Mouse (Mus musculus) embryonic facial prominence, embryonic 10.5 days (tissue): ENCODE data around the gene Wrap53. TPM values are rescaled to one million over a fixed set of nuclear protein-coding genes. Genes with fewer than 3 reads are reported as not detected.
"Not testable (repeated sequence)": the region's sequence is repeated elsewhere in the genome, so short reads cannot be mapped to it uniquely, and the experiment has no call there.

Experiments
- DNase-seq: peaks from one replicate; pipeline ENCODE4 v3.0.0-alpha.2; 2017; ENCODE audit warnings: low spot score
- H3K27ac ChIP-seq: fragments of 300-500 bp; sonication (generic); replicated peaks from 2 replicates; pipeline ENCODE4 v1.5.1; 2016; ENCODE audit warnings: mild to moderate bottlenecking
- H3K27me3 ChIP-seq: fragments of 300-500 bp; sonication (generic); replicated peaks from 2 replicates; pipeline ENCODE4 v1.6.1; 2016; ENCODE audit warnings: low read depth, mild to moderate bottlenecking; ENCODE audit not compliant: poor library complexity, severe bottlenecking
- H3K36me3 ChIP-seq: fragments of 300-500 bp; sonication (generic); replicated peaks from 2 replicates; pipeline ENCODE4 v1.6.1; 2016; ENCODE audit warnings: mild to moderate bottlenecking, moderate library complexity
- H3K4me1 ChIP-seq: fragments of 300-500 bp; sonication (generic); 2 replicates; pipeline ENCODE4 v1.6.1; 2016
- H3K4me3 ChIP-seq: fragments of 300-500 bp; sonication (generic); 2 replicates; pipeline ENCODE4 v1.5.1; 2016; ENCODE audit warnings: mild to moderate bottlenecking, moderate library complexity
- H3K9me3 ChIP-seq: fragments of 300-500 bp; sonication (generic); 2 replicates; pipeline ENCODE4 v1.6.1; 2016; ENCODE audit warnings: mild to moderate bottlenecking
- WGBS: fragments of 180-500 bp; shearing (Covaris S2); methylation state at CpG from one replicate; pipeline ENCODE4 v1.1.7; 2016; 5-methylcytosine and 5-hydroxymethylcytosine counted together
- polyA plus RNA-seq: library from polyadenylated mRNA; unstranded; fragments of >200 nt; fragmentation: Nextera tagmentation; extraction: Ambion mirVana; gene quantifications from 2 replicates; pipeline ENCODE4 v1.2.1, GENCODE M21; 2016

Wrap53 gene
- polyA plus RNA-seq, result 41.6 and 43.5 TPM in 2 replicates

- peak within 1 kb of the TSS; percentile 93 for H3K27ac ChIP-seq
- peaks cover 51% of the 10 kb centered on the region for H3K36me3 ChIP-seq
- H3K27me3 ChIP-seq, result no peaks in the 10 kb centered on the region
- 0% methylated on average over 13 of the region's 13 CpGs for WGBS
- DNase-seq, result peak; percentile 93
- peaks cover 44% of the 10 kb centered on the region for H3K4me1 ChIP-seq
- no peaks in the 10 kb centered on the region for H3K9me3 ChIP-seq
- H3K4me3 ChIP-seq, result peak within 1 kb of the TSS; percentile 91
These were observed at the start of gene Wrap53, which contains the start of gene Trp53 for GRCm38 (mm10) chr11:69580091-69580514. TSS of gene Wrap53 (minus strand) at chr11:69580255. TSS of gene Trp53 (plus strand) at chr11:69580359.

GRCm38 (mm10) chr11:69629802-69630201 lies 49.7 kb upstream of the Wrap53 start:
- Histone ChIP-seq H3K4me3 (no peak overlapping the region), H3K36me3 (peaks cover 7% of the 10 kb centered on the region), H3K27me3 (no peaks in the 10 kb centered on the region), H3K9me3 (no peaks in the 10 kb centered on the region), H3K4me1 (peaks cover 19% of the 10 kb centered on the region), H3K27ac (no peak overlapping the region)
- WGBS, result 68% methylated on average over 1 of the region's 1 CpGs
- DNase-seq, result no peak

GRCm38 (mm10) chr11:69628286-69628685 lies 48.2 kb upstream of the Wrap53 start:
- peak; percentile 85 for DNase-seq
- no peak overlapping the region for H3K27ac ChIP-seq
- H3K36me3 ChIP-seq, result 0 out of 2 replicates have a peak, but pooled peaks cover 4% of the 10 kb centered on the region
- no peaks in the 10 kb centered on the region for H3K9me3 ChIP-seq
- H3K4me3 ChIP-seq, result no peak overlapping the region
- H3K4me1 ChIP-seq, result peaks cover 7% of the 10 kb centered on the region; the same call in 1 of the 2 replicates
- 35% methylated on average over 6 of the region's 6 CpGs for WGBS
- H3K27me3 ChIP-seq, result no peaks in the 10 kb centered on the region

- not testable (repeated sequence) for H3K27me3 ChIP-seq, H3K4me3 ChIP-seq, H3K36me3 ChIP-seq, H3K9me3 ChIP-seq, DNase-seq, H3K27ac ChIP-seq
- 84% methylated on average over 2 of the region's 2 CpGs for WGBS
- peaks cover 18% of the 10 kb centered on the region for H3K4me1 ChIP-seq
These were observed 44.3 kb upstream of the Wrap53 start for GRCm38 (mm10) chr11:69624339-69624738.

- Histone ChIP-seq H3K27me3 (no peaks in the 10 kb centered on the region), H3K9me3 (no peaks in the 10 kb centered on the region), H3K4me3 (peak overlapping the region; percentile 67), H3K4me1 (peaks cover 18% of the 10 kb centered on the region), H3K36me3 (no peaks in the 10 kb centered on the region), H3K27ac (no peak overlapping the region; the same call in 1 of the 2 replicates)
- no peak for DNase-seq
- WGBS, result 66% methylated on average over 4 of the region's 4 CpGs
These were observed 43.0 kb upstream of the Wrap53 start for GRCm38 (mm10) chr11:69623006-69623405.

- H3K27ac ChIP-seq, result peak overlapping the region; percentile 91
- no peak for DNase-seq
These were observed 42.4 kb upstream of the Wrap53 start for GRCm38 (mm10) chr11:69622406-69622805.

GRCm38 (mm10) chr11:69621571-69622268 lies 41.7 kb upstream of the Wrap53 start, which contains the start of gene Sat2:
TSS of gene Sat2 (plus strand) at chr11:69622024.
- Histone ChIP-seq H3K9me3 (no peaks in the 10 kb centered on the region), H3K4me1 (peaks cover 18% of the 10 kb centered on the region), H3K4me3 (peak within 1 kb of the TSS; percentile 67), H3K27ac (peak within 1 kb of the TSS; percentile 91), H3K36me3 (no peaks in the 10 kb centered on the region), H3K27me3 (peaks cover 9% of the 10 kb centered on the region)
- WGBS, result under 1% methylated on average over 20 of the region's 20 CpGs
- DNase-seq, result peak; percentile 90

More at GRCm38 (mm10) chr11:69622406-69622805, 42.4 kb upstream of the Wrap53 start:
- H3K27me3 ChIP-seq, result peaks cover 5% of the 10 kb centered on the region; the same call in 1 of the 2 replicates
- WGBS, result 51% methylated on average over 6 of the region's 6 CpGs
- peak overlapping the region; percentile 67 for H3K4me3 ChIP-seq
- H3K4me1 ChIP-seq, result peaks cover 18% of the 10 kb centered on the region
- H3K36me3 ChIP-seq, result no peaks in the 10 kb centered on the region
- no peaks in the 10 kb centered on the region for H3K9me3 ChIP-seq

- H3K4me1 ChIP-seq, result peaks cover 21% of the 10 kb centered on the region
- H3K9me3 ChIP-seq, result no peaks in the 10 kb centered on the region
- WGBS, result 82% methylated on average over 7 of the region's 7 CpGs
- no peak overlapping the region for H3K27ac ChIP-seq
- H3K4me3 ChIP-seq, result no peak overlapping the region
- H3K36me3 ChIP-seq, result no peaks in the 10 kb centered on the region
- peaks cover 21% of the 10 kb centered on the region for H3K27me3 ChIP-seq
- no peak for DNase-seq
These were observed 40.5 kb upstream of the Wrap53 start for GRCm38 (mm10) chr11:69620394-69621081.

GRCm38 (mm10) chr11:69617805-69618204 lies 37.8 kb upstream of the Wrap53 start, which contains the start of gene Shbg:
TSS of gene Shbg (minus strand) at chr11:69617905.
- Histone ChIP-seq H3K4me3 (no peak within 1 kb of the TSS), H3K9me3 (no peaks in the 10 kb centered on the region), H3K27ac (no peak within 1 kb of the TSS), H3K4me1 (peaks cover 25% of the 10 kb centered on the region), H3K27me3 (peaks cover 32% of the 10 kb centered on the region), H3K36me3 (no peaks in the 10 kb centered on the region)
- DNase-seq, result no peak
- 78% methylated on average over 5 of the region's 5 CpGs for WGBS

GRCm38 (mm10) chr11:69616781-69617180 lies 36.7 kb upstream of the Wrap53 start:
- no peak for DNase-seq
- H3K4me3 ChIP-seq, result 0 out of 2 replicates have a peak overlapping the region, but pooled peaks have one; percentile 2
- no peak overlapping the region for H3K27ac ChIP-seq
- H3K27me3 ChIP-seq, result peaks cover 35% of the 10 kb centered on the region
- peaks cover 17% of the 10 kb centered on the region for H3K4me1 ChIP-seq
- 55% methylated on average over 10 of the region's 10 CpGs for WGBS
- no peaks in the 10 kb centered on the region for H3K36me3 ChIP-seq
- no peaks in the 10 kb centered on the region for H3K9me3 ChIP-seq

GRCm38 (mm10) chr11:69614257-69614588 lies 34.2 kb upstream of the Wrap53 start:
- DNase-seq, H3K27ac ChIP-seq, H3K36me3 ChIP-seq, H3K9me3 ChIP-seq: not testable (repeated sequence)
- 52% methylated on average over 11 of the region's 11 CpGs for WGBS
- H3K4me3 ChIP-seq, result peak overlapping the region; percentile 34; the same call in 1 of the 2 replicates
- peaks cover 17% of the 10 kb centered on the region for H3K4me1 ChIP-seq
- H3K27me3 ChIP-seq, result peaks cover 35% of the 10 kb centered on the region

- Histone ChIP-seq H3K36me3 (no peaks in the 10 kb centered on the region), H3K9me3 (no peaks in the 10 kb centered on the region), H3K4me3 (peak overlapping the region; percentile 34), H3K27ac (peak overlapping the region; percentile 61), H3K27me3 (peaks cover 35% of the 10 kb centered on the region), H3K4me1 (peaks cover 17% of the 10 kb centered on the region)
- DNase-seq, result peak; percentile 89
- WGBS, result 7% methylated on average over 19 of the region's 19 CpGs
These were observed 33.6 kb upstream of the Wrap53 start for GRCm38 (mm10) chr11:69613553-69614256.
